Mouse (Mus musculus): ENCODE data around the gene Dolpp1.
A peak's percentile ranks its signal among the peaks of the same experiment; 100 is the strongest.

Gene Dolpp1

DNA sequence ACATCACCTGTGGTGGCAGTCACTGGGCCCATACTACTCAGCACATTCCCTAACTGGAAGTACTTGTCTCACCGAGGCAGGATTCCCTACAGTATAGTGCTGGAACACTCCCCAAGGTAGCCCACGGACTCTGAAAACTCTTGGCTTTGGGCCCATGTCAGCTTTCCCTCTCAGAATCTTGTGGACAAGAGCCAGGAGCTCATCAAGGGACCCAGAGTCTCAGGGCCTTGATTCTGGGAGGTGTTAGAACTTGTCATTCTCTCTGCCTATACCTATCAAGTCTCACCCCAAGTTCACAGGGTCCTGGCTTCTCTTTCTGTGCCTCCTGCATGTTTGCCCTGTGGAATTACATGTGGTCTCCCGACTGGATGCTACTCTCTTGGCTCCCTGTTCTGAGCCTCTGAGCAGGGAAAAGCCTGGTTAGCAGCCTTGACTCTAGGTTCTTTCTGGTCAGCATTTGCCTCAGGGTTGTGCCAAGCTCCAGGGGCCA, 48.2 kb downstream of the Dolpp1 start:
- no peak for DNase-seq (ENCODE audit: low read depth in 1 of 2, low spot score in 2 of 2)

DNA sequence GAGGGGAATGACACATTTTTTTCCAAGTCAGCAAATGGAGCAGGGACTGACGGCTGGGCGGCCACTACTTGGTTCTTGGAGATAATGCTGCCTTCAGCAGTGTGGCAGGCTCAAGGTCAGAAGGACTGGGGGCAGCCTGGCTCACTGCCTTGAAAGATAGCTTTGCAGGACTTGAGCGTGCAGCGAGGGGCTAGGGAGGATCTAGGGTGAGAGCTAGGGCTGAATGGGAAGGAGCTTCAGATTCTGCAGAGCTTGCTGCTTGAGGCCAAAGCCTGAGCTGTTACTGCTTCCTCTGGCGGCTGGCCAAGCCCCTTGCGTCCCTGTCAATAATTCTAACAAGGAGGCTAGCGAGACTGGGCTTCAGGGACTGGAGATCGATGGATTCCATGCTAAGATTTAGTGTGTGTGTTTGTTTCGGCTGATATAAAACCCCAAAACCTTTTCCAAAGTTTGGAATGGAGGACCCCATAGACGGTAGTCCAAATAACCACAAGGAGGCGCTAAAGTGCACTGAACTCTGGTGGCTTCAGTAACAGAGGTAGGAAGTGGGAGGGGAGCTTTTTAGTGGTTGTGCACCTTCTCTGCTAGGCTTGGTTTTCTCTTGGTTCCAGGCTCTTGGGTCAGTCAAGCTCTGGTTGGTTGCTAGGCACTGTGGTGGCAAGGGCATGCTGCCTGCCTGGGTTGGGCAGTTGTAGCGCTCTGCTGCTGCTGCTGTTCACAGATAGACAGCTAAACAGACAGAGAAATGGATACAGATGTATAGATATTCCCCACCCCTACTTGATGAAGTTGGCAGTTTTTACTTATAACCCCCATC, 48.9 kb downstream of the Dolpp1 start:
- DNase-seq (ENCODE audit: low read depth in 1 of 2, low spot score in 2 of 2), result peak in 1 of 2 experiments; percentile 41

DNA sequence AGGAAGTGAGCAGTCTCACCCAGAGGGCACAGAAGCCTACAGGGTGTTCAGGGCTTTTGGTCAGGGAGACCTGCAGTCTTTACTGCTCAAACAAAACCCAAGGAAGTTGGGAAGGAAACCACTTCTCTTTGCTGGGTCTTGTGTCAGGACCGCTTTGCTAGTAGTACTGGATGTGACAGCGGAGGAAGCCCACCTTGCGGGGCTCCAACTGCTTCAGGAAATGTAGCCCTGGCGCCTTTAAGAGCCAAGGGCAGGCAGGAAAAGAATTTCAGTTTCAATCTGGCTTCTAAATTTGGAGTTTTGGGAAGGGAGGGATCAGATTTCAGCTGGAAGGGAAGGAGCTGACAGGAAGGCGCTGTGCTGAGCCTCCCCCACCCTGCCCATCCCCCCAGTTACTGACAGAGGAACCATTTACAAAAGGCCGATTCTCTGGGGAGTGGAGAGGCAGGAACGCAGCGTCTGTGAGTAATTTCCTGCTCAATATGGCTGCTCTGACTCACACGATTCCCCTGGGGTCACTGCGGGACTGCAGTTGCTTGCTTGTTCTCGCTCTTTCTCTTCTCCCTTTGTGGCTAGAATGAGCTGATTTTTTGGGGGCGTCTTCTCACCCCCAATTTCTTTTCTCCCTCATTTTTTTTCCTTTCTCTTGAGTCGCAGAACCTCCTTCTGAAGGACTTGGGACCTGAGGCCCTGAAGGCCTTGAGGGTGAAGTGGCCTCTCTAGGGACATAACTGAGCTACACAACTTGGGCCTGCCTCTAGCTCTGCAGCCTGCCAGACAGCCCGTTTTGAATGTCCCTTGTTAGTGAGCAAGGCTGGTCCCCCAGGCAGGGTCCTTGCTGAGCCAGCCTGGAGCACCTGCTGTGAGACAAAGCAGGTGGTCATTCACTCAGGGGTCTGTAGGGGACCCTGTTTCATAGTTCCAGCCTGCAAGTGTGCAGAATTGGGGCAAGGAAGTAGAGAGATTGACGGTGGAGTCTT, 49.8 kb downstream of the Dolpp1 start:
- DNase-seq (ENCODE audit: low read depth in 1 of 2, low spot score in 2 of 2), result peak in 1 of 2 experiments; percentile 53

DNA sequence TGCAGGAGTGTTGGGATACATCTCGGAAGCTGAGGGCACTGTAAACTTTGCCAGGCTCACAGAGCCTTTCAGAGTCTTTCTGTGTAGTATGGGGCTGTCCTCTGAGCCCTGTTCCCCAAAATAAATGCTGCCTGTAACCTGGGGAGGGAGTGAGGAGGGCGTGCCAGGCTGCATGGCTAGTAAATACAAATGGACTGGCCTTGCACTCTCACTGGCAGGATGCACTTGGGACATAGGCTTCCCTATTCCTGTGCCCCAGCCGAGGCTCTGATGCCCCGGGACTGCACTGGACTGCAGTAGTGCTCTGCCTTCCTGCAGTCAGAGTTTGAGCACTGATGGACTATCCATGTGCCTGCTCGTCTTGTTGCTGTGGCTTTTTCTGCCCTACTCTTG, 50.4 kb downstream of the Dolpp1 start:
- DNase-seq (ENCODE audit: low read depth in 1 of 2, low spot score in 2 of 2), result no peak

DNA sequence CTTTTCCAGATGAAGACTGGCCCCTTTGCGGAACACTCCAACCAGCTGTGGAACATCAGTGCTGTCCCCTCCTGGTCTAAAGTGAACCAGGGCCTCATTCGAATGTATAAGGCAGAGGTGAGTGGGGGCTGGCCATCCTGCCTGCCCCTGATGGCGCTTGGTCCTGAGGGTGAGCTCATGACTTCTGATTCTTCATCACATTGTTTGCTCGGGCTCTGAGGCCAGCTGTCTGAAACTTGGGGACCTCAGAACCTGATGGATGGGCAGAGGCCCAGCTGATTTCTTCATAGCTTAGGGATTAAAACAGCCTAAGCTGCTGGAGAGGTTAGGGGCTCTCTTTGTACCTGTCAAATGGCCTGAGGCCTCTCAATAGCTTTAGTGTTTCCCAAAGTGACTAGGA, 51.2 kb downstream of the Dolpp1 start:
- DNase-seq (ENCODE audit: low read depth in 1 of 2, low spot score in 2 of 2), result no peak

DNA sequence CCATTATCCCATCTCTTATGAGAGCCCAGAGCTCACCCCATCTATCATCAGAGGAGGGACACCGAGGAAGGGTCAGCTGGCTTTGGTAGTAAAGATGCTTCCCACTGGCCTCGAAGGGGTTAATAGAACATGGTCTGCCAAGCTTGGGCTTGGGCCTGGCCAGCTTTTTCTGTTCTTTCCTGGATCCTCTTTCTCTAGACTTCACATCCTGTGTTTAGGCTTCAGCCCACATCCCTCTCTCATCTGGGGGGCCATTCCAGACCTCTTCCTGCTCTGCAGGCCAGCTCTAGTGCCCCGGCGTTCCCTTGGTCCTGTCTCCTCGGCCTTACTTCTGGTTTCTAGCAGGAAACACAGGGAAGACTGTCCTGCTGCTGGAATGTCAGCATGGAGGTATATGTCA, 52.0 kb downstream of the Dolpp1 start:
- no peak for DNase-seq (ENCODE audit: low read depth in 1 of 2, low spot score in 2 of 2)

DNA sequence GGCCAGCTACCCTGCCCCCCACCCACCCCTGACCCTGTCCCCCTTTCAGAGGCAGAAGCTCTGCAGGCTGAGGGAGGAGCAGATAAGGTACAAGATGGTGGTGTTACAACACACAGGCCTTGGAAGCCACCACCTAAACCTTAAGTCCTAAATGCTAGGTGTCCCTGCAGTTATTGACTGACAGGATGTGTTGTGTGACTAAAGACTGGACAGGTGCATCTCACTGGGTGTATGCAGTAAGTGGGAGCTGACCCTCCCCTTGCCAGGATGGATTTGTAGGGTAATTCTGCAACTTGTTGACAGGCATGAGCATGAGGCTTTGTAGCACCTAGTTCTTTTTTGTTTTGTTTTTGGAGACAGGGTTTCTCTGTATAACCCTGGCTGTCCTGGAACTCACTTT, 52.4 kb downstream of the Dolpp1 start:
- DNase-seq (ENCODE audit: low read depth in 1 of 2, low spot score in 2 of 2), result no peak

DNA sequence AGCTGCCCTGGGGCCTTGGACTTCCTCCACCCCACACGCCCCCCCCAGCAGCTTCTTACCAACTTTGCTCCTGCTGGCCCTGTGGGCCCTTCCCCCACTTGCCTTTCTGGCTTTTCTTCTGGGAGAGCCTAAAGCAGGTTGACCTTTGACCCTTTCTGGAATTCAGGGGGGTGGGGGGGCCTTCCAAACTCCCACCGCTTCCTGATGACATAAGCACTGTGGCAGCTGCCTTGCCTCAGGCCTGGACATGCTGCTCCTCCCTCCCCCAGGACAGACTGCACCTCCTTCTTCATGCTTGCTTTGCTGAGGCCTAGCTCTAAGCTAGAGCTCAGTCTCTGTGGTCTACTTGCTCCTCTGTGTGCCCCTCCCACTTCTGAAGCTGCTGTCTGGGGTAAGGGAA, 53.3 kb downstream of the Dolpp1 start:
- DNase-seq (ENCODE audit: low read depth in 1 of 2, low spot score in 2 of 2), result no peak

DNA sequence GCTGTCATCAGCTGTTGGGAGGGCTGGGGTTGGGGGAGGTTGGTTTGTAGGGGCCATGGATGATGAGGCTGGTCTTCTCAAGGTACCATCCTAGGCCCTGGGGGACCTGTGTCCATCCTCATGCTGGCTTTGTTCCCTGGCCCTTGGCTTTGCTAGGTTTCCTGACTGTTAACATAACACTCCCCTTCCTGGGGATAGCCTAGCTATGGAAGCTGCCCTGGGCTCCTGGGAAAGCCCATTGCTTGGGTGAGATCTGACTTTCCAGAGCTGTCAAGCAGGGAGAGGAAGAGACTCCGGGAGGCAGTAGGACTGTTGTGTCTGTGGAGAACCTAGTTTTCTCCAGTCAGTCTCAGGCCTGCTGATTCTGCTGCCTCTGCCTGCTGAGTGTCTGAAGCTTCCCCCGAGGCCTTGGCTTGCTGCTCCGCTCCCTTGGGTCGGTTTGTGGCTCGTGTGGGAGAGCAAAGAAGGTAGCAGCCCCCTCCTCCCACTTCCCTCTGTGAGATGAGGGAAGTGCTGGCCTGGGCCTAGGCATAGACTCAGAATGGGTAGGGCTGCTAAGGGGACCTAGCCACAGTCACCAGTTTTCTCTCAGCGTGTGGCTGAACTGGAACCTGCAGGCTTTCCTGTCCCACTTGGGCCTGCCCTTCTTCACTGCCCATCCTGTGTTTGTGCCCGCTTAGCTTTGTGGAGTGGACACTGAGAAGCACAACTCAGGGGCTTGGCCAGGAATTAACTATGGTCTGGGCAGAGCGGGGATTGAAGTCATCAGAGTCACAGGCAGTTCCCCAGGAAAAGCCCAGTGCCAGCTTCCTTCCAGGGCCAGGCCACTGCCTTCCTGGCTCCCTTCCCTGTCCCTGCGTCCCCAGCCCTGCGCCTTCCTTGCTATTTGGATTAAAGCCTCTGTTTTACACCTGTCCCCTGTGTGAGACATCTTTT, 55.1 kb downstream of the Dolpp1 start:
- no peak for DNase-seq (ENCODE audit: low read depth in 1 of 2, low spot score in 2 of 2)

DNA sequence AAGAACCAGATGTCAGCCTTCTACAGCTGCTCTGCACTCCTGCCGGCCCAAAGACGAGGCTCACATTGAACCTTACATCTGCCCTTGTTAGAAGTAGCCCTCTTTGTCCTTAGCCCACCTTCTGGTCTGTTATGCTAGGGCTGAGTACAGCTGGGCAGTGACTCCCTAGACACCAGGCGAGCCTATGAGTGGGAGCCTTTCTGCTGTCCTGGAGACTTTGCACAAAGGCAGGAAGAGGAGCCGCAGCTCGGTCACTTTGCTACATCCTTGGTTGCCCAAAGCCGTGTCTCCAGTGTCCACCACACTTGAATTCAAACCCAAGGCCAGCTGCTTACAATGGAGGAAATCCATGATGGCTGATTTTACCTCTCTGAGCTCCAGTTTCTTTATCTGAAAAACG, 56.3 kb downstream of the Dolpp1 start:
- DNase-seq (ENCODE audit: low read depth in 1 of 2, low spot score in 2 of 2), result no peak
